Mouse (Mus musculus) urinary bladder, postnatal 14 days (tissue): ENCODE measurements around the gene Olfr525.

Source experiments
- DNase-seq: peaks from one replicate; pipeline ENCODE4 v3.0.0; 2021; ENCODE audit warnings: low spot score

Gene Olfr525

DNA sequence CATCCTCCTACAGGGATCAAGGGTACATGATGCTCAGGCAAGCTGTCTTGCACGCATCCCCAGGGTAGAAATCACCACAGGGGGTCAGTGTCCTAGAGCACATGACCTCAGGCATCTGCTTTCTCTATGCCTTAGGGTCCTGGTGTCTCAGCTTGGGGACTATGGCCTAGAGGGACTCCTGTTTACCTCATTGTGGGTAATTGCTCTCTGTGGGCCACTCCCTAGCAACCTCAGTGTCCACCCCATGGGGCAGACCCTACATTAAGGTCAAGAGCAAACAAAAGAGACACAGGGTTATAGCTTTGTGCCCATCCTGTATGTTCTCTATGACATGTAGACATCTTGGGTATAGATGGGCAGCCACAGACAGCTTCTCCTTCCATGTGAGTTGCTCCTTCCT is at the start of gene Olfr525:
Olfr525 (plus strand) TSS at position 301 of the 400 bp plus-strand sequence.
- DNase-seq = no peak

DNA sequence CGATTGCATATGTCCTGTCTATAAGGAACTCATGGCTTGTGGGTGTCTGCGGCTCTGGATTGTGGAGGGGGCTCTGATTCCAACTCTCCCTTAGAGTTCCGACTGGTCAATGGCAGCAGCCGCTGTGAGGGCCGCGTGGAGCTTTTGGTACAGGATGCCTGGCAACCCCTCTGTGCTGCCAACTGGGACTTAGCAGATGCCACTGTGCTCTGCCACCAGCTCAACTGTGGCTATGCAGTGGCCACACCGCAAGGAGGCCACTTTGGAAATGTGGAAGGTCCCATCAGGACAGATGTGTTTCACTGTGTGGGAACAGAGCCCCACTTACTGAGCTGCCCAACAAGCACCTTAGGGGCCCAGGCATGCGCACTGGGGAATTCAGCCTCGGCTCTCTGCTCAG is 24.9 kb upstream of the Olfr525 start:
- no peak for DNase-seq

DNA sequence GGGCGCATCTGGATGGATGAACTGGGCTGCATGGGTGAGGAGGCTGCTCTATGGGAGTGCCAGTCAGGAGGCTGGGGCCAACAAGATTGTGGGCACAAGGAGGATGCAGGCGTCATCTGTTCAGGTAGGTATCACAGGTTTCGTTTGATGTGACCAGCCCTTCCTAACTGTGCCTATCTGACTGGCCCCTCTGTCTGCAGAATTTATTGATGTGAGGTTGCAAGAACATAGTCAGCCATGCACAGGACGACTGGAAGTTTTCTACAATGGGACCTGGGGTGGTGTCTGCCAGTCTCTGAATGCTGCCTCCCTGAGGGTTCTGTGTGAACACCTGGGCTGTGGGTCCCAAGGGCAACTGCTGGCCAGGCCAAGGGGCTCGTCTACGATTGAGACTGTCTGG is 23.8 kb upstream of the Olfr525 start:
- DNase-seq = no peak

DNA sequence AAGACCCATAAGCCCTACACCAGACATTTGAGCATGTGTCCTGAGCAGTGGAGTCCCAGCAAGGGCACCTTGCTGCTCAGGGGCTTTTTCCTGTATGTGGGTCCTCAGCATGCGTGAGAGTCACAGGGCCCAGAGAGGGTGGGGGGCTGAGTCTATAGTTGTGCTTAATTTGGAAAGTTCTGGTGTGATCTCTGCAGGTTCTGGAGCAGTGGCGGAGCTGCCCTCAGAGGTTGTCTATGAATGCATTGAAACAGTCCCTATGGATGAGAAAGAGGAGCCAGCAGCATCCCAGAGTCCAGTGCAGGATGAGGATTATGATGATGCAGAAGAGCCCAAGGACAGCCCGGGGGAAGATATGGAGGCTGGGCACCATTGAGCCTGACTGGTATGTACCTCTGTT is 21.2 kb upstream of the Olfr525 start:
- DNase-seq = no peak

DNA sequence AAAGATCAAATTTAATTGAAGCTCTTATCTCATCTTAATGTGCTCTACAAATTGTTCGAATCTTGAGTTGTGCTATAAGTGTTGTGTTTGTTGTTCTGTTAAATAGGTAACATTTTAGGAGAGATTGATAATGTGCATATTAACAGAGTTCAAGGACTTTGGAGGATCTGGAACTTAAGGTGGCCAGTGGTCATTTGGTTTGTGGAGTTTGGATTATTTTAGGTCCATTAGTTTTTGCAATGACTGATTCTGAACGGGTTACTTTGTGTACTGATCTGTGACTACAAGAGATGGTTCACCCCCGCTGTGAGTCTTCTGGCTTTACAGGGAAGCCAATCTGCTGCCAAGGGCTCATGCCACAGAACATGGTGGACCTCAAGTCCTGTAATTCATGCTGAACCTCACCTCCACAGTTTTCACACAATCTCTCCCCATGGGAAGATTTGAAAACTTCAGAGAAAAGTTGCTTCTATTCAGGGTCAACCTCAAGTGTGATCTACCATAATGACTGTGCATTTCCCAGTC is 735 bp upstream of the Olfr525 start:
- no peak for DNase-seq

DNA sequence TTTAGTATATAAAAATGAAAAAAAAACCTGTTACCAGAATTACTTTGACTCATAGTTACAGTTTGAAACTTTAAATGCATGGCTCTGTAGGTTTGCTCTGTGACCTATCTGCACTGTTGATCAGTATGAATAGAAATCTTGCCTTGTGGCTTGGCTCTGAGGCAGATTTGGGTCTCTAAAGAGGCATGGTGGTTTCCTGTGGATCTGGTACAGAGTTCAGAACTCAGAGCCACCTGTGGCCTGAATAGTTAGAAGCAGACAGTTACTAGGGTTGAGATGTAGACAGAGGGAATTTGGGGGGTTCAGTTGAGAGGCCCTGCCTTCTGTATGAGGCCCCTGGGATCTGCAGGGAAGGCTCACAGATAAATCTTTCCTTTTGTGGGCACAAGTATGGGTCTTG is 477 bp downstream of the Olfr525 start:
- no peak for DNase-seq

DNA sequence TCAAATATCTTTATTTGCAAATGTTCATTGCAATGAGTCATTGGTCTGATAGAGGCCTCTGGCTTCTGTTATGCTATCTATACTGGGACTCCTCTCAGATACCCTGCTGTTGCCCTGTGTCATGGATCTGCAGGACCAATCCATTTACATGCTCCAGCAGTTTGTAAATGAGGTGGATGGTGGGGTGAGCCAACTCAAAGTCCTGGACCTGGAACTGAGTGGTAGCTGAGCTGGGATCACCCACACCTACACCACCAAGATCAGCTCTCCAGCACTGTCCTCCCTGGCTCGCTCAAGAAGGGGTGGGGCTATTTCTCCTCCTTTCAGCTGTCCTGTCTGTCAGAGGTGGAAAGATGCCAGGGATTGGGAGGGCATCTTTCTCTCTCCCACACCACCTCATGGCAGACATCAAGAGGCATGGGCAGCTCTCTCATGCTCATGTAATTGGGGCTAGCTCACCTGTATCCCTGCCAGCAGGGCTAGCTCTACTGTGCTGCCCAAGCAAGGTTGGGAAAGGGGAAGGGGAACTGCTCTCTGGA is 9.2 kb downstream of the Olfr525 start:
- DNase-seq = no peak

DNA sequence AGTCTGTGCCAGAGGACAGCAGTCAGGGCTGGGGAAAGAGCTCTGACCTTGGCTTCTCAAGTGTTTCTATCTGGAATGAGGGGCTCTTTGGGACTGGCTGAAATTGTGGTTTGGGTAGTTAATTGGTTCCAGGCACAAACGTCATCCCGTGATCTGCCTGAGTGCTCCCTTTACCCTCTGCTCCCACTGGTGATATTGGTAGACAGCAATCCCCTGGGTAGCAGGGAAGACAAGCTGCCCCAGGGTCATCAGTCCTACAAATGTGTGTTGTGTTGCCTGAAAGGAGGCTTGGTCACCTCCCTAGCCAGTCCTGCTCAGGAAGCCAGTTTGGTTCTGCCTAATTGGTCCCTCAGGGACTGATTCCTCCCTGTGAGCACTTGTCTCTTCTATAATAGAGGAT is 13.1 kb downstream of the Olfr525 start, which contains the start of gene Olfr527:
Olfr527 (plus strand) TSS at position 301 of the 400 bp plus-strand sequence.
- DNase-seq = no peak

DNA sequence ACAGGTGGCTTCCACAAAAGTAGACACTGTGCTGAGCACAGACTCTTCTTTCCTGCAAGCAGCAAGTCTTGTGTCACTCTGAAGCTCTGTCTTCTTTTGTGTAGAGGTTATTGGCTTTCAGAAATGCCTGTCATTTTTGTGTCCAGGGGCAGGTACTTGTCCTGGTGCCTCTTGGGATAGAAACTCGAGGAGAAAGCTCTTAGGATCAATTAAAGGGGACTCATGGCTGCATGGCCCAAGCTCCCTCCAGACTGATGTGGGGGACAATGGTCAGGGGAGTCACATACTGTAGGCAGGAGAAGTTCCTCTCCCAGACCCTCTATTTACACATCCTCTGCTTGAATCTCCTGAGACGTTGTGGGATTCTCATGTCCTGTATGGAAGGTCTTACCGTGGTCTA is 40.9 kb downstream of the Olfr525 start, which contains the start of gene Olfr60:
Olfr60 (minus strand) TSS at position 101 of the 400 bp plus-strand sequence.
- DNase-seq = no peak

DNA sequence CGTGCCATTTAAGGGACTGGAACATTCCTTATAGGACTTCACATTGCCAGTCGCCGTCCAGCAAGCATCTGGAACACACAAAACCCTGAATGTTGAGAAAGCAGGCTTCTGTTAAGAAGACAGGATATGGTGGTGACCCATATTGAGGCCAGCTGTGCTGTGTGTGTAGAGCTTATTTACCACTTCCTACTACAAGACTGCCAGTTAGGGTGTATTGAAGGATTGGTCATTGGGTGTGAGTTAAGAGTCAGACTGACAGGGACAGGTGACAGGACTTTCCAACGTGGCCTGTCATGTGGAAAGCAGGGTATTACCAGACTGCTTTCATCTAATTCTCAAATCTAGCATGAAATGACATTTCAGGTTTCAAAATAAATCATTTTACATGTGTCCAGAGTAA is 53.6 kb downstream of the Olfr525 start:
- DNase-seq = no peak

DNA sequence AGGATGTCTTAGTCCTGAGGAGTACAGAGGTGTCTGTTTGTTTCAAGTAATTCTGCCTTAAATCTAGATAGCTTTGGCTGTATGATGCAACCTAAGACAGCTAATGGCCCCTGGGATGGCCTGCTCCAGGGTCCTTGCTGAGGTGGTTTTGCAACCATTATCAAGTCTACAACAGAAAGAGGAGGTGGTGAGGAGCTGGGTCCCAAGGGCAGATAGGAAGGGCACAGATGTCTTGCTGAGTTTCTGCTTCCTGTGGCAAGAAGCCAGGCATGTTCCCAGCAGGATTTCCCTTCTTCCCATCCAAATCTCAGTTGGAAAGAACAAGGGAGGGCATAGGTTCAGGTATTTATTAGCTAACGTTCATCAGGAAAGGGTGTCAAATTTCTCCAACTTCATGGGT is 55.6 kb downstream of the Olfr525 start, which contains the start of gene Olfr530:
Olfr530 (minus strand) TSS at position 101 of the 400 bp plus-strand sequence.
- no peak for DNase-seq

DNA sequence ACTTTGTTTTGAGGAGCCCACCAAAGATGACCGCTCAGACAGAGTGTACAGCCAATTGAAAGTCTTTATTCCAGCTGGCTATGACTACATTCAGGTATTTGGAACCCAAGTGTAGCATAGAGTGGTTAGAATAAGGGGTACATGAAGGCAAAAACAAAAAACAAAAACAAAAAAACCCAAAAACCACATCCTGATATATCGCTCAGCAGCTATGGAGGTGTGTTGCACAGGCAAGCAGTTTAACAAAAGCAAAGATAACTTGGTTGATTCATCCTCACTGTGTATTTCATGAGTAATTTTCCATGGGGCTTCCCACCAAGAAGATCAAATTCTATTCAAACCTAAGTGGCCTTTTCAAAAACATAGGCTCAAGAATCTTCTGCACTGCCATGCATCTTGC is 56.3 kb downstream of the Olfr525 start:
- DNase-seq = no peak
